In genomic region chr9:102406017-102406416, GRCm38 (mm10) we compare ENCODE assay signal across 18 mouse cellular contexts. TPM values are rescaled to one million over a fixed set of nuclear protein-coding genes. Genes with fewer than 3 reads are reported as not detected.
DNase-seq lines count a peak whose midpoint lies in the region.
"Had no signal": no experiment of that assay in that cellular context is flagged by ENCODE, and none has a peak within 500 bp of the region (broad histone marks: within the 10 kb centered on the region; RNA-seq: fewer than 3 reads in every experiment).

No protein-coding gene starts in this region.

- no peak overlapping the region for H3K27ac ChIP-seq in heart, embryonic 10.5 days
- H3K27ac ChIP-seq: hindbrain, embryonic 10.5 days; limb, embryonic 10.5 days; midbrain, embryonic 12.5 days had no signal

- no peak overlapping the region for H3K4me3 ChIP-seq in heart, embryonic 10.5 days
- H3K4me3 ChIP-seq: erythroblast, embryonic 14.5 days; hindbrain, embryonic 10.5 days; limb, embryonic 10.5 days; midbrain, embryonic 12.5 days had no signal

- no peaks in the 10 kb centered on the region for H3K36me3 ChIP-seq in heart, embryonic 10.5 days
- H3K36me3 ChIP-seq: hindbrain, embryonic 10.5 days; limb, embryonic 10.5 days; midbrain, embryonic 12.5 days had no signal

- whole genome bisulfite sequencing in heart, embryonic 10.5 days, result 18% methylated on average over 8 of the region's 8 CpGs

- intact Hi-C loops in left cerebral cortex, postnatal 25 days (cut with DNase I), result no loop called here

- peaks cover 63% of the 10 kb centered on the region for H3K27me3 ChIP-seq in heart, embryonic 10.5 days (ENCODE audit: insufficient read depth, poor library complexity, severe bottlenecking)

- peak; percentile 94 for DNase-seq in heart, adult 11 months
- no peak for DNase-seq in heart, embryonic 10.5 days (ENCODE audit: low spot score)
- peak; percentile 50 for DNase-seq in retina, postnatal 1 day
- DNase-seq in retina, embryonic 14.5 days (ENCODE audit: low spot score), result no peak
- DNase-seq in liver, result peak; percentile 62
- DNase-seq in embryo, embryonic 10 days (ENCODE audit: low spot score), result no peak
- no peak for DNase-seq in right cerebral cortex, adult 2 months (ENCODE audit: low spot score in 2 of 2)
- DNase-seq in left cerebral cortex, postnatal 25 days (ENCODE audit: low spot score in 2 of 2), result no peak
- DNase-seq: cerebellum, adult 2 months; gastrocnemius, postnatal 36 days; layer of hippocampus, postnatal 36 days; lung, postnatal 4 days; thymus, postnatal 14 days had no signal

- peaks cover 33% of the 10 kb centered on the region for H3K4me1 ChIP-seq in heart, embryonic 10.5 days

- no peaks in the 10 kb centered on the region for H3K9me3 ChIP-seq in heart, embryonic 10.5 days
- H3K9me3 ChIP-seq: hindbrain, embryonic 10.5 days; limb, embryonic 10.5 days; midbrain, embryonic 12.5 days had no signal

RNA-seq across cellular contexts. Expression of gene Ephb1, which starts 51.5 kb away (rescaled TPM):
- 0.52 and 1.3 TPM in 2 replicates for polyA plus RNA-seq in heart, embryonic 10.5 days (2016; fragmentation: Nextera tagmentation; extraction: Ambion mirVana)
- total RNA-seq in left cerebral cortex, postnatal 25 days (2021), result 10 to 100 TPM; 31.5 to 36.0 TPM
- polyA plus RNA-seq: erythroblast, embryonic 14.5 days; inflammation-experienced regulatory T-cells, adult 6 months had no signal

Comparison
In these comparisons a context has a peak if more than half of its experiments do, and no peak if none do; other contexts are left out.
1. DNase-seq: peak in heart, adult 11 months (single experiment), retina, postnatal 1 day (single experiment) and liver (single experiment); none in heart, embryonic 10.5 days (single experiment), retina, embryonic 14.5 days (single experiment), embryo, embryonic 10 days (single experiment), right cerebral cortex, adult 2 months (0 of 2) and left cerebral cortex, postnatal 25 days (0 of 2).